Mouse (Mus musculus) heart, embryonic 15.5 days (tissue): ENCODE measurements around the gene Stra6l. TPM values are rescaled to one million over a fixed set of nuclear protein-coding genes. Genes with fewer than 3 reads are reported as not detected.

ENCODE experiments used
- ATAC-seq: fragments of 200-750 bp; cut with Nextera tagmentation; replicated peaks from 2 replicates; pipeline ENCODE4 v1.8.0; 2017; ENCODE audit warnings: low read depth, moderate TSS enrichment; ENCODE audit not compliant: insufficient number of reproducible peaks, insufficient read depth, low FRiP score
- H3K27ac ChIP-seq: fragments of 300-500 bp; sonication (generic); 2 replicates; pipeline ENCODE4 v1.5.1; 2015; ENCODE audit warnings: mild to moderate bottlenecking, inconsistent platforms
- H3K27me3 ChIP-seq: fragments of 300-500 bp; sonication (generic); 2 replicates; pipeline ENCODE4 v1.6.1; 2015; ENCODE audit warnings: inconsistent platforms
- H3K36me3 ChIP-seq: fragments of 300-500 bp; sonication (generic); 2 replicates; pipeline ENCODE4 v1.6.1; 2015; ENCODE audit warnings: mild to moderate bottlenecking, inconsistent platforms
- H3K4me1 ChIP-seq: fragments of 300-500 bp; sonication (generic); replicated peaks from 2 replicates; pipeline ENCODE4 v1.6.1; 2015; ENCODE audit warnings: inconsistent platforms
- H3K4me2 ChIP-seq: fragments of 300-500 bp; sonication (generic); 2 replicates; pipeline ENCODE4 v1.6.1; 2015; ENCODE audit warnings: inconsistent platforms, mild to moderate bottlenecking, moderate library complexity
- H3K4me3 ChIP-seq: fragments of 300-500 bp; sonication (generic); 2 replicates; pipeline ENCODE4 v1.5.1; 2015; ENCODE audit warnings: mild to moderate bottlenecking, inconsistent platforms
- H3K9ac ChIP-seq: fragments of 300-500 bp; sonication (generic); 2 replicates; pipeline ENCODE4 v1.6.1; 2015; ENCODE audit warnings: mild to moderate bottlenecking, inconsistent platforms
- H3K9me3 ChIP-seq: fragments of 300-500 bp; sonication (generic); replicated peaks from 2 replicates; pipeline ENCODE4 v1.6.1; 2016; ENCODE audit warnings: inconsistent platforms
- WGBS: fragments of 180-500 bp; shearing (Covaris S2); methylation state at CpG from one replicate; pipeline ENCODE4 v1.1.7; 2015; ENCODE audit warnings: mixed read lengths; 5-methylcytosine and 5-hydroxymethylcytosine counted together
- polyA plus RNA-seq: library from polyadenylated mRNA; unstranded; fragments of >200 nt; fragmentation: Nextera tagmentation; extraction: Ambion mirVana; gene quantifications from 2 replicates; pipeline ENCODE4 v1.2.1, GENCODE M21; 2015

The Stra6l gene
- polyA plus RNA-seq, 1 experiment from 2014 or later, result 0.09 TPM

- Histone ChIP-seq H3K4me3 (no peak overlapping the region), H3K9me3 (no peaks in the 10 kb centered on the region), H3K27ac (no peak overlapping the region), H3K9ac (no peak overlapping the region), H3K36me3 (no peaks in the 10 kb centered on the region), H3K27me3 (peaks cover 41% of the 10 kb centered on the region), H3K4me1 (peaks cover 60% of the 10 kb centered on the region), H3K4me2 (no peak overlapping the region)
- no peak for ATAC-seq
- 50% methylated on average over 3 of the region's 3 CpGs for WGBS
Measured at GRCm38 (mm10) chr4:45821995-45822394, 26.5 kb upstream of the Stra6l start.

GRCm38 (mm10) chr4:45822781-45823575 lies 25.5 kb upstream of the Stra6l start:
- Histone ChIP-seq H3K9me3 (no peaks in the 10 kb centered on the region), H3K36me3 (no peaks in the 10 kb centered on the region), H3K4me2 (no peak overlapping the region), H3K27me3 (peaks cover 51% of the 10 kb centered on the region), H3K9ac (no peak overlapping the region), H3K4me1 (peaks cover 58% of the 10 kb centered on the region), H3K4me3 (no peak overlapping the region), H3K27ac (no peak overlapping the region)
- no peak for ATAC-seq
- WGBS, result 38% methylated on average over 11 of the region's 11 CpGs

GRCm38 (mm10) chr4:45824049-45824760 lies 24.3 kb upstream of the Stra6l start:
- WGBS, result 13% methylated on average over 10 of the region's 10 CpGs
- H3K9me3 ChIP-seq, result no peaks in the 10 kb centered on the region
- H3K4me1 ChIP-seq, result peaks cover 48% of the 10 kb centered on the region
- H3K4me2 ChIP-seq, result no peak overlapping the region
- H3K4me3 ChIP-seq, result no peak overlapping the region
- H3K27me3 ChIP-seq, result peaks cover 63% of the 10 kb centered on the region
- ATAC-seq, result no peak
- no peak overlapping the region for H3K27ac ChIP-seq
- no peaks in the 10 kb centered on the region for H3K36me3 ChIP-seq
- no peak overlapping the region for H3K9ac ChIP-seq

- WGBS, result 40% methylated on average over 14 of the region's 14 CpGs
- H3K9ac ChIP-seq, result no peak overlapping the region
- peaks cover 40% of the 10 kb centered on the region for H3K4me1 ChIP-seq
- no peak overlapping the region for H3K27ac ChIP-seq
- no peaks in the 10 kb centered on the region for H3K9me3 ChIP-seq
- ATAC-seq, result no peak
- no peak overlapping the region for H3K4me3 ChIP-seq
- H3K27me3 ChIP-seq, result peaks cover 71% of the 10 kb centered on the region
- H3K4me2 ChIP-seq, result 0 out of 2 replicates have a peak overlapping the region, but pooled peaks have one; percentile 14
- H3K36me3 ChIP-seq, result no peaks in the 10 kb centered on the region
Measured at GRCm38 (mm10) chr4:45824761-45825556, 23.5 kb upstream of the Stra6l start.

- Histone ChIP-seq H3K9me3 (no peaks in the 10 kb centered on the region), H3K27me3 (peaks cover 83% of the 10 kb centered on the region), H3K36me3 (no peaks in the 10 kb centered on the region), H3K9ac (peak within 1 kb of the TSS; percentile 55), H3K27ac (no peak within 1 kb of the TSS), H3K4me2 (peak within 1 kb of the TSS; percentile 91), H3K4me1 (peaks cover 31% of the 10 kb centered on the region), H3K4me3 (peak within 1 kb of the TSS; percentile 57)
- ATAC-seq, result 0 out of 2 replicates have a peak, but pooled peaks have one; percentile 40
- 2% methylated on average over 68 of the region's 91 CpGs for WGBS
Measured at GRCm38 (mm10) chr4:45826275-45827040, 22.0 kb upstream of the Stra6l start, which contains the start of gene Igfbpl1. Igfbpl1 (minus strand) TSS chr4:45826923.

GRCm38 (mm10) chr4:45829907-45830759 lies 18.3 kb upstream of the Stra6l start:
- Histone ChIP-seq H3K4me3 (no peak overlapping the region), H3K4me1 (peaks cover 10% of the 10 kb centered on the region), H3K36me3 (no peaks in the 10 kb centered on the region), H3K9me3 (no peaks in the 10 kb centered on the region), H3K9ac (no peak overlapping the region), H3K4me2 (no peak overlapping the region), H3K27me3 (peaks cover 67% of the 10 kb centered on the region), H3K27ac (no peak overlapping the region)
- ATAC-seq, result no peak
- 69% methylated on average over 13 of the region's 13 CpGs for WGBS

GRCm38 (mm10) chr4:45831996-45832395 lies 16.5 kb upstream of the Stra6l start:
- no peaks in the 10 kb centered on the region for H3K36me3 ChIP-seq
- H3K27me3 ChIP-seq, result peaks cover 48% of the 10 kb centered on the region
- ATAC-seq, result no peak
- no peaks in the 10 kb centered on the region; the same call in 1 of the 2 replicates for H3K4me1 ChIP-seq
- H3K9me3 ChIP-seq, result no peaks in the 10 kb centered on the region
- H3K9ac ChIP-seq, result no peak overlapping the region
- no peak overlapping the region for H3K4me3 ChIP-seq
- 73% methylated on average over 7 of the region's 7 CpGs for WGBS
- H3K27ac ChIP-seq, result no peak overlapping the region
- H3K4me2 ChIP-seq, result no peak overlapping the region

- Histone ChIP-seq H3K27ac (no peak overlapping the region), H3K4me3 (no peak overlapping the region), H3K36me3 (no peaks in the 10 kb centered on the region), H3K4me2 (no peak overlapping the region), H3K27me3 (peaks cover 34% of the 10 kb centered on the region), H3K9ac (no peak overlapping the region), H3K4me1 (no peaks in the 10 kb centered on the region; the same call in 1 of the 2 replicates), H3K9me3 (no peaks in the 10 kb centered on the region)
- 58% methylated on average over 5 of the region's 5 CpGs for WGBS
- no peak for ATAC-seq
Measured at GRCm38 (mm10) chr4:45833461-45833860, 15.0 kb upstream of the Stra6l start.

GRCm38 (mm10) chr4:45844355-45844754 lies 4.1 kb upstream of the Stra6l start:
- 42% methylated on average over 14 of the region's 14 CpGs for WGBS
- ATAC-seq, result no peak
- no peaks in the 10 kb centered on the region for H3K27me3 ChIP-seq

GRCm38 (mm10) chr4:45846263-45846662 lies 2.2 kb upstream of the Stra6l start:
- no peaks in the 10 kb centered on the region for H3K9me3 ChIP-seq
- H3K4me3 ChIP-seq, result no peak overlapping the region
- 87% methylated on average over 2 of the region's 2 CpGs for WGBS
- H3K36me3 ChIP-seq, result no peaks in the 10 kb centered on the region
- H3K9ac ChIP-seq, result no peak overlapping the region
- ATAC-seq, result no peak
- H3K4me1 ChIP-seq, result peaks cover 10% of the 10 kb centered on the region
- H3K27ac ChIP-seq, result no peak overlapping the region
- no peak overlapping the region for H3K4me2 ChIP-seq
- H3K27me3 ChIP-seq, result 0 out of 2 replicates have a peak, but pooled peaks cover 1% of the 10 kb centered on the region

More at GRCm38 (mm10) chr4:45844355-45844754, 4.1 kb upstream of the Stra6l start:
- no peak overlapping the region for H3K9ac ChIP-seq
- H3K4me2 ChIP-seq, result no peak overlapping the region
- H3K4me1 ChIP-seq, result peaks cover 10% of the 10 kb centered on the region
- H3K4me3 ChIP-seq, result no peak overlapping the region
- no peak overlapping the region for H3K27ac ChIP-seq
- H3K36me3 ChIP-seq, result no peaks in the 10 kb centered on the region
- H3K9me3 ChIP-seq, result no peaks in the 10 kb centered on the region
